Mouse (Mus musculus) adrenal gland, adult 2 months (tissue): ENCODE data around the gene Taar7a. TPM values are rescaled to one million over a fixed set of nuclear protein-coding genes. Genes with fewer than 3 reads are reported as not detected.

Experiments used
- DNase-seq: peaks from one replicate; pipeline ENCODE4 v3.0.0; 2021
- long read RNA-seq: library from polyadenylated mRNA; stranded (forward); transcript quantifications from one replicate; pipeline ENCODE4 v2.0.0, GENCODE M21; 2021
- polyA plus RNA-seq: library from polyadenylated mRNA; depleted of rRNA; stranded (reverse); fragments of >200 nt; gene quantifications from 2 replicates; pipeline ENCODE4 v1.2.3, GENCODE M21; 2012; rRNA removed
- total RNA-seq, 2 experiments: library from RNA; stranded (reverse); gene quantifications; 2 replicates each; pipeline ENCODE4 v1.2.3; 2021

Gene Taar7a
- not detected for total RNA-seq
- polyA plus RNA-seq = not detected in 2 replicates
- long read RNA-seq = 0 reads

- DNase-seq = no peak
These were observed at the start of gene Taar7a for GRCm38 (mm10) chr10:23993381-23993780. Taar7a (minus strand) TSS chr10:23993481.

- no peak for DNase-seq
These were observed 47.0 kb upstream of the Taar7a start for GRCm38 (mm10) chr10:24040120-24040869.

- DNase-seq = no peak
These were observed 44.0 kb upstream of the Taar7a start, which contains the start of gene Taar7e for GRCm38 (mm10) chr10:24037314-24037713. Taar7e (plus strand) TSS chr10:24037614.

GRCm38 (mm10) chr10:24031347-24031746 lies 38.1 kb upstream of the Taar7a start:
- DNase-seq = no peak

GRCm38 (mm10) chr10:24026922-24027321 lies 33.6 kb upstream of the Taar7a start, which contains the start of gene Taar7d:
Taar7d (plus strand) TSS chr10:24027222.
- no peak for DNase-seq

- no peak for DNase-seq
These were observed 14.9 kb upstream of the Taar7a start for GRCm38 (mm10) chr10:24008143-24008542.

GRCm38 (mm10) chr10:24007034-24007433 lies 13.8 kb upstream of the Taar7a start:
- no peak for DNase-seq

GRCm38 (mm10) chr10:24006442-24006841 lies 13.2 kb upstream of the Taar7a start:
- no peak for DNase-seq

- DNase-seq = no peak
These were observed 6.4 kb upstream of the Taar7a start, which contains the start of gene Taar7b for GRCm38 (mm10) chr10:23999639-24000038. Taar7b (plus strand) TSS chr10:23999939.

- DNase-seq = no peak
These were observed 6.9 kb downstream of the Taar7a start for GRCm38 (mm10) chr10:23986419-23986818.

- DNase-seq = no peak
These were observed 7.7 kb downstream of the Taar7a start, which contains the start of gene Taar6 for GRCm38 (mm10) chr10:23985546-23985945. Taar6 (minus strand) TSS chr10:23985646.

- peak; percentile 76 for DNase-seq
These were observed 14.2 kb downstream of the Taar7a start for GRCm38 (mm10) chr10:23978901-23979705.

GRCm38 (mm10) chr10:23977958-23978357 lies 15.3 kb downstream of the Taar7a start:
- no peak for DNase-seq

- DNase-seq = no peak
These were observed 22.0 kb downstream of the Taar7a start for GRCm38 (mm10) chr10:23971256-23971655.

GRCm38 (mm10) chr10:23970656-23971165 lies 22.6 kb downstream of the Taar7a start, which contains the start of gene Taar5:
Taar5 (plus strand) TSS chr10:23970706.
- no peak for DNase-seq

GRCm38 (mm10) chr10:23964921-23965610 lies 28.2 kb downstream of the Taar7a start:
- DNase-seq = no peak

GRCm38 (mm10) chr10:23963444-23963843 lies 29.8 kb downstream of the Taar7a start:
- no peak for DNase-seq

- DNase-seq = no peak
These were observed 32.8 kb downstream of the Taar7a start, which contains the start of gene Taar4 for GRCm38 (mm10) chr10:23960444-23960915. Taar4 (plus strand) TSS chr10:23960494.

- DNase-seq = no peak
These were observed 34.2 kb downstream of the Taar7a start for GRCm38 (mm10) chr10:23959071-23959470.

GRCm38 (mm10) chr10:23951714-23952113 lies 41.6 kb downstream of the Taar7a start:
- DNase-seq = no peak

GRCm38 (mm10) chr10:23949508-23950005 lies 43.7 kb downstream of the Taar7a start, which contains the start of gene Taar3:
Taar3 (plus strand) TSS chr10:23949558.
- DNase-seq = no peak
